Mouse (Mus musculus) cerebellum, adult 2 months (tissue): ENCODE measurements around the gene Fam107b. TPM values are rescaled to one million over a fixed set of nuclear protein-coding genes. Genes with fewer than 3 reads are reported as not detected.
A peak's percentile ranks its signal among the peaks of the same experiment; 100 is the strongest.

Experiments
- DNase-seq, 2 experiments: peaks; one replicate each; pipeline ENCODE4 v3.0.0; 2021
- H3K27ac ChIP-seq: fragments of 200-500 bp; 2 replicates; pipeline ENCODE4 v1.5.1; 2012; ENCODE audit warnings: low read length, control low read depth, inconsistent platforms; ENCODE audit not compliant: insufficient read depth
- H3K27me3 ChIP-seq: fragments of 200-500 bp; 2 replicates; pipeline ENCODE4 v1.6.1; 2012; ENCODE audit warnings: inconsistent platforms, mild to moderate bottlenecking, low read length, moderate library complexity; ENCODE audit not compliant: control insufficient read depth, insufficient read depth
- H3K4me1 ChIP-seq: fragments of 200-500 bp; 2 replicates; pipeline ENCODE4 v1.6.1; 2011; ENCODE audit warnings: low read length; ENCODE audit not compliant: control insufficient read depth, insufficient read depth
- H3K4me3 ChIP-seq: fragments of 200-500 bp; replicated peaks from 2 replicates; pipeline ENCODE3; 2011; ENCODE audit warnings: mild to moderate bottlenecking, low read depth, low read length, control low read depth; ENCODE audit not compliant: insufficient read depth
- CTCF ChIP-seq: fragments of 200-500 bp; IDR thresholded peaks from 2 replicates; pipeline ENCODE4 v1.5.1; 2011; ENCODE audit warnings: low read depth, mild to moderate bottlenecking, control low read depth, low read length, moderate library complexity, borderline replicate concordance; ENCODE audit not compliant: insufficient read depth
- POLR2A ChIP-seq: fragments of 200-500 bp; IDR thresholded peaks from 2 replicates; pipeline ENCODE4 v1.6.1; 2011; ENCODE audit warnings: low read length, control low read depth, borderline replicate concordance; ENCODE audit not compliant: insufficient read depth
- WGBS: fragments of 180-500 bp; shearing (Covaris S2); methylation state at CpG from one replicate; pipeline ENCODE4 v1.1.7; 2018; 5-methylcytosine and 5-hydroxymethylcytosine counted together
- polyA plus RNA-seq: library from polyadenylated mRNA; depleted of rRNA; stranded (reverse); fragments of >200 nt; gene quantifications from 2 replicates; pipeline ENCODE4 v1.2.3, GENCODE M21; 2012

The Fam107b gene
- polyA plus RNA-seq, 1 experiment, result 63.7 TPM

GRCm38 (mm10) chr2:3636771-3637170 is 66.5 kb downstream of the Fam107b start:
- 58% methylated on average over 5 of the region's 5 CpGs for WGBS
- Histone ChIP-seq H3K27me3 (no peaks in the 10 kb centered on the region), H3K4me1 (no peaks in the 10 kb centered on the region), H3K4me3 (no peak overlapping the region), H3K27ac (no peak overlapping the region)
- peak in 1 of 2 experiments; percentile 37 for DNase-seq
- no peak for TF ChIP-seq CTCF
- no peak for TF ChIP-seq POLR2A

- Histone ChIP-seq H3K4me3 (no peak overlapping the region), H3K27me3 (no peaks in the 10 kb centered on the region), H3K4me1 (no peaks in the 10 kb centered on the region), H3K27ac (no peak overlapping the region)
- WGBS, result 66% methylated on average over 9 of the region's 9 CpGs
- no peak for DNase-seq
- TF ChIP-seq CTCF (no peak), POLR2A (no peak)
Observed at GRCm38 (mm10) chr2:3641001-3641770, 70.9 kb downstream of the Fam107b start.

- no peaks in the 10 kb centered on the region for H3K4me1 ChIP-seq
- no peak overlapping the region for H3K27ac ChIP-seq
Observed at GRCm38 (mm10) chr2:3642949-3643348, 72.7 kb downstream of the Fam107b start.

GRCm38 (mm10) chr2:3645741-3646140 is 75.5 kb downstream of the Fam107b start:
- Histone ChIP-seq H3K27me3 (no peaks in the 10 kb centered on the region), H3K4me1 (no peaks in the 10 kb centered on the region), H3K27ac (no peak overlapping the region), H3K4me3 (no peak overlapping the region)
- WGBS, result 99% methylated on average over 4 of the region's 4 CpGs
- no peak for DNase-seq
- TF ChIP-seq POLR2A (no peak), CTCF (no peak)

More at GRCm38 (mm10) chr2:3642949-3643348, 72.7 kb downstream of the Fam107b start:
- no peak for DNase-seq
- H3K4me3 ChIP-seq, result no peak overlapping the region
- TF ChIP-seq CTCF (no peak), POLR2A (no peak)
- H3K27me3 ChIP-seq, result no peaks in the 10 kb centered on the region

GRCm38 (mm10) chr2:3649171-3649570 is 78.9 kb downstream of the Fam107b start:
- H3K4me3 ChIP-seq, result no peak overlapping the region
- H3K27ac ChIP-seq, result no peak overlapping the region
- no peak for DNase-seq
- no peak for TF ChIP-seq POLR2A
- TF ChIP-seq CTCF, result no peak
- H3K4me1 ChIP-seq, result no peaks in the 10 kb centered on the region
- no peaks in the 10 kb centered on the region for H3K27me3 ChIP-seq
- 90% methylated on average over 5 of the region's 5 CpGs for WGBS

- H3K27ac ChIP-seq, result no peak overlapping the region
- no peaks in the 10 kb centered on the region for H3K27me3 ChIP-seq
- peaks cover 5% of the 10 kb centered on the region; the same call in 1 of the 2 replicates for H3K4me1 ChIP-seq
- H3K4me3 ChIP-seq, result no peak overlapping the region
- DNase-seq, result no peak
- no peak for TF ChIP-seq POLR2A
- TF ChIP-seq CTCF, result no peak
Observed at GRCm38 (mm10) chr2:3654606-3655005, 84.3 kb downstream of the Fam107b start.

- Histone ChIP-seq H3K4me3 (no peak overlapping the region), H3K27ac (no peak overlapping the region), H3K27me3 (no peaks in the 10 kb centered on the region), H3K4me1 (peaks cover 5% of the 10 kb centered on the region; the same call in 1 of the 2 replicates)
- TF ChIP-seq CTCF (no peak), POLR2A (no peak)
- 45% methylated on average over 3 of the region's 3 CpGs for WGBS
- peak in 1 of 2 experiments; percentile 64 for DNase-seq
Observed at GRCm38 (mm10) chr2:3656091-3656490, 85.8 kb downstream of the Fam107b start.

- TF ChIP-seq POLR2A (no peak), CTCF (no peak)
- Histone ChIP-seq H3K4me3 (no peak overlapping the region), H3K4me1 (peaks cover 5% of the 10 kb centered on the region; the same call in 1 of the 2 replicates), H3K27ac (no peak overlapping the region), H3K27me3 (no peaks in the 10 kb centered on the region)
- 93% methylated on average over 6 of the region's 6 CpGs for WGBS
- no peak for DNase-seq
Observed at GRCm38 (mm10) chr2:3656834-3657233, 86.5 kb downstream of the Fam107b start.
